Mouse (Mus musculus): ENCODE data around the gene Uqcrfs1. TPM values are rescaled to one million over a fixed set of nuclear protein-coding genes. Genes with fewer than 3 reads are reported as not detected.
A peak's percentile ranks its signal among the peaks of the same experiment; 100 is the strongest.

Uqcrfs1 gene
- total RNA-seq (2021): 100 to 1,000 TPM; 165 to 176 TPM
- long read RNA-seq, experiment 1, transcript Uqcrfs1-201 (2 exons, 1,363 nt): major isoform, 360 of 365 reads
- long read RNA-seq, experiment 1, partial matches to known transcripts: 0 of 365 reads
- long read RNA-seq, experiment 1, other reads (novel, unspliced or antisense): 5 of 365 reads
- long read RNA-seq, experiment 2, transcript Uqcrfs1-201 (2 exons, 1,363 nt): major isoform, 257 of 262 reads
- long read RNA-seq, experiment 2, partial matches to known transcripts: 0 of 262 reads
- long read RNA-seq, experiment 2, other reads (novel, unspliced or antisense): 5 of 262 reads

- DNase-seq (ENCODE audit: low spot score in 2 of 2): peak; percentile 93 to 97
- intact Hi-C loops (cut with DNase I): no loop called here
Observed at GRCm38 (mm10) chr13:30544856-30545604, at the start of gene Uqcrfs1. Uqcrfs1 (minus strand) TSS chr13:30545362.

GRCm38 (mm10) chr13:30585786-30586185 lies 40.6 kb upstream of the Uqcrfs1 start:
- DNase-seq (ENCODE audit: low spot score in 2 of 2): no peak
- intact Hi-C loops (cut with DNase I): no loop called here

GRCm38 (mm10) chr13:30582541-30582940 lies 37.4 kb upstream of the Uqcrfs1 start:
- no peak for DNase-seq (ENCODE audit: low spot score in 2 of 2)
- intact Hi-C loops (cut with DNase I): no loop called here

GRCm38 (mm10) chr13:30578806-30579205 lies 33.6 kb upstream of the Uqcrfs1 start:
- intact Hi-C loops (cut with DNase I): no loop called here
- DNase-seq (ENCODE audit: low spot score in 2 of 2): no peak

GRCm38 (mm10) chr13:30576819-30577218 lies 31.7 kb upstream of the Uqcrfs1 start:
- DNase-seq (ENCODE audit: low spot score in 2 of 2): no peak
- intact Hi-C loops (cut with DNase I): no loop called here

GRCm38 (mm10) chr13:30572971-30573370 lies 27.8 kb upstream of the Uqcrfs1 start:
- intact Hi-C loops (cut with DNase I): no loop called here
- DNase-seq (ENCODE audit: low spot score in 2 of 2): no peak

GRCm38 (mm10) chr13:30570182-30570581 lies 25.0 kb upstream of the Uqcrfs1 start:
- DNase-seq (ENCODE audit: low spot score in 2 of 2): no peak

GRCm38 (mm10) chr13:30567571-30567970 lies 22.4 kb upstream of the Uqcrfs1 start:
- intact Hi-C loops (cut with DNase I): loop anchor here (5.0 to 10.0 kb wide), 2 partner anchors 297 to 1090 kb away; no protein-coding TSS in a partner anchor
- DNase-seq (ENCODE audit: low spot score in 2 of 2): no peak

More at GRCm38 (mm10) chr13:30570182-30570581, 25.0 kb upstream of the Uqcrfs1 start:
- intact Hi-C loops (cut with DNase I): no loop called here

- intact Hi-C loops (cut with DNase I): loop anchor here (5.0 to 10.0 kb wide), 2 partner anchors 298 to 1091 kb away; no protein-coding TSS in a partner anchor
Observed at GRCm38 (mm10) chr13:30566767-30567166, 21.6 kb upstream of the Uqcrfs1 start.

GRCm38 (mm10) chr13:30560603-30561002 lies 15.4 kb upstream of the Uqcrfs1 start:
- DNase-seq (ENCODE audit: low spot score in 2 of 2): no peak
- intact Hi-C loops (cut with DNase I): loop anchor here (10.0 kb wide), 1 partner anchor 304 kb away; no protein-coding TSS in a partner anchor

More at GRCm38 (mm10) chr13:30566767-30567166, 21.6 kb upstream of the Uqcrfs1 start:
- DNase-seq (ENCODE audit: low spot score in 2 of 2): peak; percentile 68 to 78

- intact Hi-C loops (cut with DNase I): loop anchor here (10.0 kb wide), 1 partner anchor 305 kb away; no protein-coding TSS in a partner anchor
Observed at GRCm38 (mm10) chr13:30560052-30560451, 14.9 kb upstream of the Uqcrfs1 start.

GRCm38 (mm10) chr13:30557751-30558150 lies 12.6 kb upstream of the Uqcrfs1 start:
- intact Hi-C loops (cut with DNase I): no loop called here
- no peak for DNase-seq (ENCODE audit: low spot score in 2 of 2)

More at GRCm38 (mm10) chr13:30560052-30560451, 14.9 kb upstream of the Uqcrfs1 start:
- DNase-seq (ENCODE audit: low spot score in 2 of 2): no peak

GRCm38 (mm10) chr13:30553051-30553587 lies 8.0 kb upstream of the Uqcrfs1 start:
- intact Hi-C loops (cut with DNase I): no loop called here
- DNase-seq (ENCODE audit: low spot score in 2 of 2): no peak

- intact Hi-C loops (cut with DNase I): no loop called here
- DNase-seq (ENCODE audit: low spot score in 2 of 2): no peak
Observed at GRCm38 (mm10) chr13:30549339-30549738, 4.2 kb upstream of the Uqcrfs1 start.

- peak; percentile 88 to 92 for DNase-seq (ENCODE audit: low spot score in 2 of 2)
- intact Hi-C loops (cut with DNase I): no loop called here
Observed at GRCm38 (mm10) chr13:30548835-30549234, 3.7 kb upstream of the Uqcrfs1 start.

GRCm38 (mm10) chr13:30530761-30531160 lies 14.4 kb downstream of the Uqcrfs1 start:
- intact Hi-C loops (cut with DNase I): loop anchor here (2.0 kb wide), 1 partner anchor 258 kb away; no protein-coding TSS in a partner anchor
- peak; percentile 50 to 76 for DNase-seq (ENCODE audit: low spot score in 2 of 2)

GRCm38 (mm10) chr13:30524961-30525360 lies 20.2 kb downstream of the Uqcrfs1 start:
- intact Hi-C loops (cut with DNase I): no loop called here
- DNase-seq (ENCODE audit: low spot score in 2 of 2): no peak

GRCm38 (mm10) chr13:30523971-30524370 lies 21.2 kb downstream of the Uqcrfs1 start:
- intact Hi-C loops (cut with DNase I): no loop called here
- DNase-seq (ENCODE audit: low spot score in 2 of 2): no peak

- intact Hi-C loops (cut with DNase I): no loop called here
Observed at GRCm38 (mm10) chr13:30523246-30523891, 21.8 kb downstream of the Uqcrfs1 start.

More at GRCm38 (mm10) chr13:30523246-30523891, 21.8 kb downstream of the Uqcrfs1 start:
- no peak for DNase-seq (ENCODE audit: low spot score in 2 of 2)
